Mouse (Mus musculus) G1E-ER4 (cell line): ENCODE measurements around the gene Slc13a2. TPM values are rescaled to one million over a fixed set of nuclear protein-coding genes. Genes with fewer than 3 reads are reported as not detected.

Experiments used
- GATA1 ChIP-seq: IDR thresholded peaks from one replicate; pipeline ENCODE4 v1.8.0; 2012; ENCODE audit warnings: low read length, inconsistent platforms
- polyA plus RNA-seq: library from polyadenylated mRNA; stranded (reverse); fragments of >175 nt; gene quantifications from 2 replicates; pipeline ENCODE4 v1.2.3, GENCODE M21; 2012

The Slc13a2 gene
- polyA plus RNA-seq, 1 experiment: not detected

GRCm38 (mm10) chr11:78380996-78381395 lies 41.0 kb downstream of the Slc13a2 start:
- TF ChIP-seq GATA1: no peak

GRCm38 (mm10) chr11:78380351-78380750 lies 41.7 kb downstream of the Slc13a2 start:
- no peak for TF ChIP-seq GATA1

- TF ChIP-seq GATA1: no peak
Observed at GRCm38 (mm10) chr11:78377549-78378159, 44.4 kb downstream of the Slc13a2 start.

GRCm38 (mm10) chr11:78374147-78374546 lies 47.9 kb downstream of the Slc13a2 start:
- TF ChIP-seq GATA1: no peak

- no peak for TF ChIP-seq GATA1
Observed at GRCm38 (mm10) chr11:78372610-78373009, 49.4 kb downstream of the Slc13a2 start.

- TF ChIP-seq GATA1: no peak
Observed at GRCm38 (mm10) chr11:78372166-78372565, 49.9 kb downstream of the Slc13a2 start.

- no peak for TF ChIP-seq GATA1
Observed at GRCm38 (mm10) chr11:78371711-78372110, 50.3 kb downstream of the Slc13a2 start.

GRCm38 (mm10) chr11:78370389-78370788 lies 51.6 kb downstream of the Slc13a2 start:
- no peak for TF ChIP-seq GATA1

- no peak for TF ChIP-seq GATA1
Observed at GRCm38 (mm10) chr11:78367456-78368225, 54.4 kb downstream of the Slc13a2 start.

- TF ChIP-seq GATA1: no peak
Observed at GRCm38 (mm10) chr11:78364103-78364502, 57.9 kb downstream of the Slc13a2 start.

- TF ChIP-seq GATA1: no peak
Observed at GRCm38 (mm10) chr11:78363309-78364007, 58.6 kb downstream of the Slc13a2 start.

GRCm38 (mm10) chr11:78360789-78361131 lies 61.3 kb downstream of the Slc13a2 start:
- TF ChIP-seq GATA1: no peak

- no peak for TF ChIP-seq GATA1
Observed at GRCm38 (mm10) chr11:78360125-78360788, 61.8 kb downstream of the Slc13a2 start.

GRCm38 (mm10) chr11:78358330-78359007 lies 63.5 kb downstream of the Slc13a2 start:
- TF ChIP-seq GATA1: no peak

GRCm38 (mm10) chr11:78355471-78356238 lies 66.4 kb downstream of the Slc13a2 start:
- no peak for TF ChIP-seq GATA1
